Mouse (Mus musculus) neural tube, embryonic 13.5 days (tissue): ENCODE measurements around the gene L3mbtl3. TPM values are rescaled to one million over a fixed set of nuclear protein-coding genes. Genes with fewer than 3 reads are reported as not detected.

Source experiments
- ATAC-seq: fragments of 200-750 bp; cut with Nextera tagmentation; 2 replicates; pipeline ENCODE4 v1.8.0; 2017; ENCODE audit warnings: low read depth, mild to moderate bottlenecking, moderate TSS enrichment, moderate library complexity
- H3K27ac ChIP-seq: fragments of 300-500 bp; sonication (generic); replicated peaks from 2 replicates; pipeline ENCODE4 v1.5.1; 2015; ENCODE audit warnings: moderate library complexity, mild to moderate bottlenecking, inconsistent platforms
- H3K27me3 ChIP-seq: fragments of 300-500 bp; sonication (generic); 2 replicates; pipeline ENCODE4 v1.6.1; 2015; ENCODE audit warnings: mild to moderate bottlenecking, inconsistent platforms
- H3K36me3 ChIP-seq: fragments of 300-500 bp; sonication (generic); 2 replicates; pipeline ENCODE4 v1.6.1; 2015; ENCODE audit warnings: mild to moderate bottlenecking, inconsistent platforms
- H3K4me1 ChIP-seq: fragments of 300-500 bp; sonication (generic); replicated peaks from 2 replicates; pipeline ENCODE4 v1.6.1; 2015; ENCODE audit warnings: inconsistent platforms
- H3K4me2 ChIP-seq: fragments of 300-500 bp; sonication (generic); 2 replicates; pipeline ENCODE4 v1.6.1; 2015; ENCODE audit warnings: inconsistent platforms, mild to moderate bottlenecking, moderate library complexity
- H3K4me3 ChIP-seq: fragments of 300-500 bp; sonication (generic); 2 replicates; pipeline ENCODE4 v1.5.1; 2015; ENCODE audit warnings: mild to moderate bottlenecking, inconsistent platforms
- H3K9ac ChIP-seq: fragments of 300-500 bp; sonication (generic); 2 replicates; pipeline ENCODE4 v1.6.1; 2015; ENCODE audit warnings: moderate library complexity, mild to moderate bottlenecking, inconsistent platforms
- H3K9me3 ChIP-seq: fragments of 300-500 bp; sonication (generic); 2 replicates; pipeline ENCODE4 v1.6.1; 2016; ENCODE audit warnings: inconsistent platforms
- WGBS: fragments of 180-500 bp; shearing (Covaris S2); methylation state at CpG from one replicate; pipeline ENCODE4 v1.1.7; 2015; 5-methylcytosine and 5-hydroxymethylcytosine counted together
- microRNA-seq: library from miRNA; unstranded; fragments of <30 nt; microRNA quantifications from one replicate; pipeline ENCODE4, GENCODE M21; 2016
- polyA plus RNA-seq: library from polyadenylated mRNA; unstranded; fragments of >200 nt; fragmentation: Nextera tagmentation; extraction: Ambion mirVana; gene quantifications from 2 replicates; pipeline ENCODE4 v1.2.1, GENCODE M21; 2015

Gene L3mbtl3
- polyA plus RNA-seq, 1 experiment from 2014 or later, result 19.7 TPM

- Histone ChIP-seq H3K27me3 (no peaks in the 10 kb centered on the region), H3K27ac (no peak overlapping the region), H3K9ac (no peak overlapping the region), H3K4me1 (no peaks in the 10 kb centered on the region), H3K9me3 (no peaks in the 10 kb centered on the region), H3K4me3 (no peak overlapping the region), H3K36me3 (no peaks in the 10 kb centered on the region), H3K4me2 (no peak overlapping the region)
- ATAC-seq, result no peak
- WGBS, result 64% methylated on average over 2 of the region's 2 CpGs
Observed at GRCm38 (mm10) chr10:26226734-26227133, 149.0 kb downstream of the L3mbtl3 start.

- no peaks in the 10 kb centered on the region for H3K36me3 ChIP-seq
- no peak overlapping the region for H3K27ac ChIP-seq
- H3K9me3 ChIP-seq, result no peaks in the 10 kb centered on the region
- no peaks in the 10 kb centered on the region for H3K27me3 ChIP-seq
- 86% methylated on average over 5 of the region's 5 CpGs for WGBS
- H3K4me1 ChIP-seq, result no peaks in the 10 kb centered on the region
- H3K4me3 ChIP-seq, result no peak overlapping the region
- no peak for ATAC-seq
- H3K4me2 ChIP-seq, result no peak overlapping the region
- no peak overlapping the region for H3K9ac ChIP-seq
Observed at GRCm38 (mm10) chr10:26226241-26226640, 149.5 kb downstream of the L3mbtl3 start.

Small RNAs within 50 kb of the gene (microRNA-seq; reads per million reads assigned to microRNA genes)
- not detected for gene Gm27754

Other genes with a start within 250 kb of the L3mbtl3 start
- gene Samd3, start 146.3 kb downstream of the L3mbtl3 start, polyA plus RNA-seq, result not detected in 2 replicates